Mouse (Mus musculus): Measurements from ENCODE around the gene Try5. TPM values are rescaled to one million over a fixed set of nuclear protein-coding genes. Genes with fewer than 3 reads are reported as not detected.
"Not testable (repeated sequence)": the region's sequence is repeated elsewhere in the genome, so short reads cannot be mapped to it uniquely, and the experiment has no call there.

The Try5 gene
- polyA plus RNA-seq (2015; fragmentation: Nextera tagmentation; extraction: Ambion mirVana) = not detected in 2 replicates

DNA sequence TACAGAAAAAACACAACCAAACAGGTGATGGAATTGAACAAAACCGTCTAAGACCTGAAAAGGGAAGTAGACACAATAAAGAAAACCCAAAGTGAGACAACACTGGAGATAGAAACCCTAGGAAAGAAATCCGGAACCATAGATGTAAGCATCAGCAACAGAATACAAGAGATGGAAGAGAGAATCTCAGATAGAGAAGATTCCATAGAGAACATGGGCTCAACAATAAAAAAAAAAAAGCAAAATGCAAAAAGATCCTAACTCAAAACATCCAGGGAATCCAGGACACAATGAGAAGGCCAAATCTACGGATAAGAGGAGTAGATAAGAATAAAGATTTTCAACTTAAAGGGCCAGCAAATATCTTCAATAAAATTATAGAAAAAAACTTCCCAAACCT lies at the start of gene Try5:
Gene Try5, minus strand, starts transcription at position 101 of the 400 bp plus-strand sequence.
- H3K4me2 ChIP-seq (ENCODE audit: low read depth, low read length); H3K4me1 ChIP-seq (replicated peaks; ENCODE audit: control insufficient read depth, insufficient read depth, low read length); H3K27ac ChIP-seq (ENCODE audit: low read length); ATAC-seq (ENCODE audit: low read depth); H3K27me3 ChIP-seq (ENCODE audit: control insufficient read depth, insufficient read depth, low read depth, low read length); H3K4me3 ChIP-seq (ENCODE audit: low read length); H3K9ac ChIP-seq (ENCODE audit: low read length); H3K9me3 ChIP-seq (ENCODE audit: control insufficient read depth, low read length); H3K36me3 ChIP-seq (ENCODE audit: control insufficient read depth, insufficient read depth, low read length): not testable (repeated sequence)
- WGBS = 61% methylated on average over 3 of the region's 3 CpGs

DNA sequence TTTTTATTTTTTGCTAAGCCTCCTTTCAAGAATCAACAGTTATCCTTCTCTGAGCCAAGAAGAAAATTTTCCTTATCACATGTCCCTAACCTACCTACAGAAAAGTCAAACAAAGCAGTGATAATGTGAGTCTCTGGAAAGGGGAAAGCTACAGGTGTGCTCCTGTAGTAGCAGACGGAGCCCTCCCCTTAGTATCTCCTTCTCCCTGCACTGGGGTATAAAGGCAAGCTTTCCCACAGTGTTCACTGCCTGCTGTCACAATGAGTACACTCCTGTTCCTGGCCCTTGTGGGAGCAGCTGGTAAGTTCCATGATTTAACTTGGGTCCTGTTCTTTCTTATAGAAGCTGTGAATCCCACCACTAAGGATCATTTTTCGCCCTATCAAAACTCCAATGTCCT lies 37.3 kb upstream of the Try5 start, which contains the start of gene Try10:
Gene Try10, plus strand, starts transcription at position 174 of the 400 bp plus-strand sequence.
- ATAC-seq (ENCODE audit: low read depth) = no peak
- Histone ChIP-seq H3K9me3 (ENCODE audit: control insufficient read depth, low read length) (no peaks in the 10 kb centered on the region), H3K27ac (ENCODE audit: low read length) (no peak within 1 kb of the TSS), H3K36me3 (ENCODE audit: control insufficient read depth, insufficient read depth, low read length) (no peaks in the 10 kb centered on the region), H3K27me3 (ENCODE audit: control insufficient read depth, insufficient read depth, low read depth, low read length) (no peaks in the 10 kb centered on the region), H3K4me3 (ENCODE audit: low read length) (no peak within 1 kb of the TSS), H3K9ac (ENCODE audit: low read length) (no peak within 1 kb of the TSS), H3K4me1 (replicated peaks; ENCODE audit: control insufficient read depth, insufficient read depth, low read length) (no peaks in the 10 kb centered on the region), H3K4me2 (ENCODE audit: low read depth, low read length) (no peak within 1 kb of the TSS)
- WGBS = 64% methylated on average over 2 of the region's 2 CpGs

DNA sequence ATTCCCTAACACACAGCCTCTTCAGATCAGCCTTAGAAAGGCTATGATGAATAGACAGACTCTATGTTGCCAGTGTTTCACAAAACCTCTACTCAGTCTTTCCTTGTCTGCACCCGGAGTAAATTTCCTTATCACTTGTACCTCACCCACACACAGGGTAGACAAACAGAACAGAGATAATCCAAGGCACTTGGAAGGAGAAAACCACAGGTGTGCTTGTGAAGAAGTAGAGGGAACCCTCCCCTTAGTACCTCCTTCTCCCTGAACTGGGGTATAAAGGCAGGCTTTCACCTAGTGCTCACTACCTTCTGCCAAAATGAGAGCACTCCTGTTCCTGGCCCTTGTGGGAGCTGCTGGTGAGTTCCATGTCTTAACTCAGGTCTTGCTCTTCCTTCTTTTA lies 14.7 kb downstream of the Try5 start, which contains the start of gene Try4:
Gene Try4, plus strand, starts transcription at position 301 of the 400 bp plus-strand sequence.
- H3K36me3 ChIP-seq (ENCODE audit: control insufficient read depth, insufficient read depth, low read length) = no peaks in the 10 kb centered on the region
- no peak within 1 kb of the TSS for H3K27ac ChIP-seq (ENCODE audit: low read length)
- no peaks in the 10 kb centered on the region for H3K9me3 ChIP-seq (ENCODE audit: control insufficient read depth, low read length)
- no peak for ATAC-seq (ENCODE audit: low read depth)
- no peak within 1 kb of the TSS for H3K4me2 ChIP-seq (ENCODE audit: low read depth, low read length)
- H3K27me3 ChIP-seq (ENCODE audit: control insufficient read depth, insufficient read depth, low read depth, low read length) = no peaks in the 10 kb centered on the region
- WGBS = 50% methylated on average over 1 of the region's 1 CpGs
- H3K9ac ChIP-seq (ENCODE audit: low read length) = no peak within 1 kb of the TSS
- no peak within 1 kb of the TSS for H3K4me3 ChIP-seq (ENCODE audit: low read length)
- no peaks in the 10 kb centered on the region for H3K4me1 ChIP-seq (replicated peaks; ENCODE audit: control insufficient read depth, insufficient read depth, low read length)

DNA sequence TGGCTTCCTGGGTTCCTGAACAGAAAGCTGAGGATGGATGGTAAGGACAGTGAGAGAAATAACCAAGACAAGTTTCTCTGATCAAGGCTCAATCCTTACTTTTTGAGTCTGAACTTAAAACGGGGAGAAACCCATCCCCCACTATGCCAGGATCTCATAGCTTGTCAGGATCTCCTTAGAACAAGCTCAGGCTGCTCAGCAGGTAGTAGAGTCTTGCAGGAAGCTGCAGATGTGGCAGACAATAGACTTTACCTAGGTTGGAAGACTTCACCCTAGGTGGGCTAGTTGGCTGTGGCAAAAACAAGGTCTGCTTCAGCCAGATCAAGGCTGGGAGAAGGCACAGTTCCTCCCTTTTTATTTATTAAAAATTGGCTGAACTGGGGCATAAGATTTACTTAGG lies 18.4 kb downstream of the Try5 start:
- no peak overlapping the region for H3K4me3 ChIP-seq (ENCODE audit: low read length)

DNA sequence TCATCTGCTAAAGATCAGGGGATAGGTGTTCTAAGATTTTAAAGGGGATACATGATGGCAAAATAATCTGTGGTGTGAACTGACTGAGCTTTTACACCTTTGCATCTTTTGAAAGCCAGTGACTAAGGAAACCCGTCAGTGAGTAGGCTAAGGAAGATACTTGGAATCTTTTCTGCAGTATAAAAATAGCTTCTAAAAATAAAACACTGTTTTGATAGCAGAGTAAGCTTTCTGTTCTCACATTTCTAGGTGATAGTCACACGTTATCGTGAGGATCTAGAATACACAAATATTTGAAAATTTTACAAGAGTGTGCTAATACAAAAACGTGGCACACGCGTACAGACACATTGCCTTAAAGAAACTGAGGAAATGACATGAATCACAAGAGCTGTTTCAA lies 50.5 kb downstream of the Try5 start:
- Histone ChIP-seq H3K9ac (ENCODE audit: low read length) (no peak overlapping the region), H3K27ac (ENCODE audit: low read length) (no peak overlapping the region), H3K36me3 (ENCODE audit: control insufficient read depth, insufficient read depth, low read length) (no peaks in the 10 kb centered on the region), H3K9me3 (ENCODE audit: control insufficient read depth, low read length) (no peaks in the 10 kb centered on the region), H3K4me3 (ENCODE audit: low read length) (no peak overlapping the region), H3K27me3 (ENCODE audit: control insufficient read depth, insufficient read depth, low read depth, low read length) (no peaks in the 10 kb centered on the region), H3K4me1 (replicated peaks; ENCODE audit: control insufficient read depth, insufficient read depth, low read length) (no peaks in the 10 kb centered on the region), H3K4me2 (ENCODE audit: low read depth, low read length) (no peak overlapping the region)
- 76% methylated on average over 6 of the region's 6 CpGs for WGBS
- ATAC-seq (ENCODE audit: low read depth) = no peak

More for the DNA sequence above, 18.4 kb downstream of the Try5 start:
- WGBS = 10% methylated on average over 1 of the region's 1 CpGs
- Histone ChIP-seq H3K4me2 (ENCODE audit: low read depth, low read length) (no peak overlapping the region), H3K4me1 (replicated peaks; ENCODE audit: control insufficient read depth, insufficient read depth, low read length) (no peaks in the 10 kb centered on the region), H3K9ac (ENCODE audit: low read length) (no peak overlapping the region), H3K36me3 (ENCODE audit: control insufficient read depth, insufficient read depth, low read length) (no peaks in the 10 kb centered on the region), H3K27ac (ENCODE audit: low read length) (no peak overlapping the region), H3K27me3 (ENCODE audit: control insufficient read depth, insufficient read depth, low read depth, low read length) (no peaks in the 10 kb centered on the region), H3K9me3 (ENCODE audit: control insufficient read depth, low read length) (no peaks in the 10 kb centered on the region)
- ATAC-seq (ENCODE audit: low read depth) = no peak

DNA sequence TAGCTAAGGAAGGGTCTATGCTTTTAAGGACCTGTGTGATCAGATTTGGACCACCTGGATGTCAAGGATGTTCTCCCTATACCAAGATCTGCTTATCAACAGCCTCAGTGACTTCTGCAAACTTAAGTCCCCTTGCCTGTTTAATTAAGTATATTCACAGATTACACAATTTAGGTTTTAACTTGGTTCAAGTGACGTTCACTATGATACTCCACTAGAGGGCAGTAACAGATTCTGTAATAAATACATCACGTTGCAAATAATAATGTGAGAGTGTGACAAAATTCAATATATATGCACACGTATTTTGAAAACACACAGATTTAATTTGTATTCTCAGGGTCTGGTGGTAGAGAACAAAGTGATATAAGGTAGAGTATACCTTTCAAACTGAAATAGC lies 53.8 kb downstream of the Try5 start:
- no peaks in the 10 kb centered on the region for H3K9me3 ChIP-seq (ENCODE audit: control insufficient read depth, low read length)
- no peak overlapping the region for H3K27ac ChIP-seq (ENCODE audit: low read length)
- no peaks in the 10 kb centered on the region for H3K36me3 ChIP-seq (ENCODE audit: control insufficient read depth, insufficient read depth, low read length)
- ATAC-seq (ENCODE audit: low read depth) = no peak
- H3K4me1 ChIP-seq (replicated peaks; ENCODE audit: control insufficient read depth, insufficient read depth, low read length) = no peaks in the 10 kb centered on the region
- 32% methylated on average over 3 of the region's 3 CpGs for WGBS
- no peak overlapping the region for H3K4me3 ChIP-seq (ENCODE audit: low read length)
- no peak overlapping the region for H3K4me2 ChIP-seq (ENCODE audit: low read depth, low read length)
- no peaks in the 10 kb centered on the region for H3K27me3 ChIP-seq (ENCODE audit: control insufficient read depth, insufficient read depth, low read depth, low read length)
- H3K9ac ChIP-seq (ENCODE audit: low read length) = no peak overlapping the region

Other genes starting within 250 kb of the Try5 start
- gene Try4, start 14.6 kb downstream of the Try5 start, polyA plus RNA-seq (2015; fragmentation: Nextera tagmentation; extraction: Ambion mirVana) = not detected in 2 replicates
- not detected in 2 replicates for gene Try10, start 37.3 kb upstream of the Try5 start, polyA plus RNA-seq (2015; fragmentation: Nextera tagmentation; extraction: Ambion mirVana)
- gene Prss3, start 60.8 kb upstream of the Try5 start, polyA plus RNA-seq (2015; fragmentation: Nextera tagmentation; extraction: Ambion mirVana) = not detected in 2 replicates
- not detected in 2 replicates for gene Gm5771, start 75.5 kb upstream of the Try5 start, polyA plus RNA-seq (2015; fragmentation: Nextera tagmentation; extraction: Ambion mirVana)
- gene Gm10334, start 129.3 kb upstream of the Try5 start, polyA plus RNA-seq (2015; fragmentation: Nextera tagmentation; extraction: Ambion mirVana) = not detected in 2 replicates
- 0.44 TPM in 1 of 2 replicates, not detected in the other for gene Prss1, start 142.1 kb upstream of the Try5 start, polyA plus RNA-seq (2015; fragmentation: Nextera tagmentation; extraction: Ambion mirVana)
- gene Prss2, start 204.9 kb upstream of the Try5 start, polyA plus RNA-seq (2015; fragmentation: Nextera tagmentation; extraction: Ambion mirVana) = not detected in 2 replicates

Measured in lung, embryonic 16.5 days (tissue).